Mouse (Mus musculus) adrenal gland, adult (tissue): ENCODE measurements at regions not wholly inside any gene's neighbourhood (a gene's known extent, or its start where the extent isn't known, plus 50 kb on each side); places are given as distances from the start of the nearest gene placed in this dataset.

Experiments used
- DNase-seq, 2 experiments: peaks; one replicate each; pipeline ENCODE4 v3.0.0; 2022 to 2023; ENCODE audit warnings: low spot score in 1 of 2; ENCODE audit not compliant: inconsistent age in 2 of 2

DNA sequence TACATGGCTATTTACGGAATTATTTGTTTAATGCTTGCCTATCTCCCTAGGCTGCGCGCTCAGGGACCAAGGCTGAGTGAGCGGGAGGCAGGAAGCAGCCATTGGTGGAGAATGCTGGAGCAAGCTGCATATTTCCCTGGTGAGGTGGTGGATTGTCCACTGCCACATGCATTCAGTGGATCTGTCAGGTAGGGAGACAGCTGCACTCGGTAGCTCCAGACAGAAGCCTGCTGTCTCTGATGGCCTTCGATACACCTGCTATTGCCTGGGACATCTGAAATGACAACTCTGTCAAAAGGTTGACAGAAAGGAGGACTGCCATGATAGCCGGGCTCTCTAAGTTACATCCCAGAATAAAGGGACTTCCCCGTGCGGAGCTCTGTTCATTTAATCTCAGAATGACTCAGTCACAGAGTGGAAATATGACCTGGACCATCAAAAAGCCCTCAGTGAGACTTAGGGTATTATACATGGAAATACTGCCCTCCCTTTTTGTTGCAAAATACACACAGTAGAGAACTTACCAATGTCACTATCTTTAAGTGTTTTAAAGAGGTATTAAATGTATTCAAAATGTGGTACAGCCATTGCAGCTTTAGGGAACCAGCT, 201.5 kb downstream of the Hhipl2 start:
- DNase-seq = no peak

DNA sequence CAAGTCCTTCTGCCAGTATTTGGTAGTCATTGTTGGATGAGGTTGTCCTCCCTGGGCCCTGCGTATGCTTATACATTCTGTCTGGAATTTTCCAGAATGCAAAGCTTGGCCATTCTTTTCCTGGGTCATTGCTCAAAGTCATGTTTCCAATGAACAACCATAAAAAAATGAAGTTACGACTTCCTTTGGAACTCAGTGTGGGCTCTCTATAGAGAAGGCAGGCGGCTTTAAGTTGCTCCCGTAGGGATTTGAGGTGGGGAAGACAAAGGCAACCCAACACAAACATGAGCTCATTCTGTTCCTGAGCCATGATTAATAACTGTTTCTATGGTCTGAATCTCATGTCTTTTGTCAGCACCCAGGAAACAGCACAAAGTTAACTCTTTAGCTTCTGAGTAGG, 204.3 kb downstream of the Hhipl2 start:
- DNase-seq = no peak

DNA sequence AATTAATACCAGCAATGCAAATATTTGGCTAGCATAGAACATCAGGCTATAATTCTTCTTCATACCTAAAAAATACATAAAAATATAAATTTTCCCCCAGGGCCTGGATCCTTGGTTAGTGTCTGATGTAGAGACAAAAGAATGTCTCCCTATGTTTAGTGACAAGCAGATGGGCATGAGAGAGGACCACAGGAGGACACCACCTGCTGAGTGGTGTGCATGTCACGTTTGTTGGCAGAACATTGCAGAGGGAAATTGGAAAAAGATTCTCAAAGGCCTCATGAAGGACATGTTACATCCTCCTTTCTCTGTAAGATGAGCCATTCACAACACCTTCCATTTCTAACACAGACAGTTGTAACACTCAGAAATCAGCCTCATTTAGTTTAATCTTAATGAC, 206.3 kb downstream of the Hhipl2 start:
- DNase-seq = no peak

DNA sequence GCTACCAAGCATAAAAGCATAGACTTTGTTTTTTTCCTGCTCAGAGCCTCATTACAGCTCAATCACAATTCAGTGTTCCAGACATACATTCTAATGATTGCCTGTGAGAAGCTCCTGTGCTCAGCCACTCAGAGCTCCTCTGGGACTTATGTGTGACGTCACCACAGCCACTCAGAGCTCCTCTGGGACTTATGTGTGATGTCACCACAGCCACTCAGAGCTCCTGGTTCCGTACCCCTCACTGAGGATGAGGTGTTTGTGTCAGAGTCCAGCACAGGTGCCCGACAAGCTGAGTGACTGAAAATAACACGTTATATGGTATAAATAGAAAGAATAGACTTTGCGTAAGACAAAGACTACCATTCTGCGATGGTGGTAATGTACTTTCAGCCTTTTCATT, 215.8 kb downstream of the Hhipl2 start:
- DNase-seq = no peak

DNA sequence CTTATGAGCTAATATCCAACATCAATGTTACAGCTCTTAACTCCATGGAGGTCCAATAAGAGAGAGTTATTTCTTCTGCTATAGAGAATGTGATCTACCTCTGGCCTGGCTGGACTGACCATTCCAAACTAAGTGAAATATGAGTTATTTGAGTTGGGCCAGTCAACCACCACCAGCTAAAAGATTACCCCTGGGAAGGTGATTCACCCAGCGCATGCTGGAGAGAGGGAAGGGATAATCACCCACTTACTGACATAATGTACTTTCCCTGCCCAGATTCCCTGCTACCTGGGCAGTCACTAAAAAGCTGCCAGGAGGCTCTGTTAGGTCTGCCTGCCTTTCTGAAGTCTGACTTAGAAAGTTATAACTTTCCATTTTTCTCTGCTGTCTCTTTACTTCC, 216.8 kb downstream of the Hhipl2 start:
- no peak for DNase-seq

DNA sequence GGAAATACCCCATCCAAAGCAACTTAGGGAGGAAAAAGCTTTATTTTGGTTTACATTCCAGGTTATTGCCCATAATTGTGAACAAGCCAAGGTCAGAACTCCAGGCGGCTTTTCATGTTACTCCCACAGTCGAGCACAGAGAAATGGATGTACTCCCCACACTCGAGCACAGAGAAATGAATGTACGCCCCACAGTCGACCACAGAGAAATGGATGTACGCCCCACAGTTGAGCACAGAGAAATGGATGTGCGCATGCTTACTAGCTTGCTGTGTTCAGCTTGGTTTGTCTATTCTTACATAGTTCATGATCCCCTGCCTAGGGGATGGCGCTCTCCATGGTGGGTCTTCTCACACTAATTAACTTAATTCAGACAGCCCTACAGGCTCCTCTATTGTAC, 219.2 kb downstream of the Hhipl2 start:
- DNase-seq = no peak

DNA sequence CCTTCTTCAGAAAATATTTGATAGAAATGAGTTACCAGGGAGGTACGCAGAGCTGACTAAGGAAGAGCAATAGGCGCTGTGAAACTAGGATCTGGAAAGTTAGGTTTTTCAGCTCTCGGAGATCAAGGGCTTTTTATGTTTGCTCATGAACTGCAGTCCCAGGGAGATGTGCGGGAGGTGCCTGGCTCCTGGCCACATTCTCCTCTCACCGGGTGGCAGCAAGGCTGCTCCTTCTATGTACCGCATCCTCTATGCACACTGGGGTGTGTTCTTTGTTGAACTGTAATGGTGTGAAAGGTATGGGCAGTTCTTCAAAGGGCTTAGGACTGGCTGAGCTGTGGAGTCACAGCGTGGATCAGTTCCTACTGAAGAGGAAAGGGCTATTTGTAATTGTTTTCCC, 221.3 kb downstream of the Hhipl2 start:
- no peak for DNase-seq

DNA sequence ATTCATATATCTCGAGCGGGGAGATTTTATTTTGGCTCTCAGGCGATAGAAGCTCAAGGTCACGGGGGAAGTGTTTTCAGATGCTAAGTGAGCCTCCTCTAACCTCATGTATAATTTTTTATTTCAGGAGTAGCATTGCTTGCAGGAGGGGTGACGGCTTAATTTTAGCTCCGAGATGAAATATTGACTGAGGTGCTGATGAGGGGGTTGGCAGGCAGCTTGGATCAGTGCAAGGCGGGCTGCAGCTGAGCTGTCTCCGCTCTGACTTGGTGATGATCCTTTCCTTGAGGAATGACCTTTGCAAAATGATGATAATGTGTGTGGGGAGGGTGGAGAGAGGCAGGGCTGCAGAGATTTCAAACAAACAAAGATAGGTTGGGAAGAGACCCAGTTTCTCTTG, 222.6 kb downstream of the Hhipl2 start:
- peak in 1 of 2 experiments; percentile 56 for DNase-seq

DNA sequence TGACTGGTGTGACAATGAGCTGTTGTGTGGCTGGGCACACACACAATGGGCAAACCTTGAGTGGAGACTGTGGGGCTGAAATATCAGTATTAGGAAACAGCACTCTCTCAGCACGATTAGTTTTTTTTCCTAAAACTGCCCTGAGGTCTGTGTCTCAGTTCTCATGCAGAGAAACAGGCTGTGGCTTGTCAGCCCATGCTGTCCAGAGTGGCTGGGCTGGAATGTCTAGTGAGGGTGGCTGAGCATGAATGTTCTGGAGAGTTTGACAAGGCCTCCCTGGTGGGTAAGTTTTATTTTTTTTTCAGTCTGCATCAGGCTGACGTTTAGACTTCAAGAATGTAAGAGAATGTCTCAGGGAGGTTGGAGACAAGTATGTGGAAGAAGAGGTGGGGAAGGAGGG, 226.0 kb downstream of the Hhipl2 start:
- DNase-seq = no peak

DNA sequence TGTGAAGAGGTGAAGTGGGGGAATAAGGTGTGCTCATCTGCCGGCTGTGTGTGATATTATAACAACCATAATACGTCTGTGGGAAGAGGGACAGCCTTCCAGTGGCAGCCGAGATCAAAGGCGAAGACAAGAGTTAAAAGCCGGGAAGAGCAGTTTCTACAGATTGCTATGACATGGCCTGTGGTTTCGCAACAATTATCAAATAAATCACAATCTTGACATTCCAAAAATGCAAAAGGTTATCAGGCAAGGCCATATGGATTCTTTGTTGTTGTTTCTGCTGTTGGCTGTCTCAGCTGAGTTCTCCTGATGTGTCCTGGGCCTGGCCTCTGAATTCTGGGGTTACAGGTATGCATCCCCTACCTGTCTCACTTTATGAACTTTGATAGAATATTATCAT, 235.9 kb downstream of the Hhipl2 start:
- peak; percentile 24 to 85 for DNase-seq

DNA sequence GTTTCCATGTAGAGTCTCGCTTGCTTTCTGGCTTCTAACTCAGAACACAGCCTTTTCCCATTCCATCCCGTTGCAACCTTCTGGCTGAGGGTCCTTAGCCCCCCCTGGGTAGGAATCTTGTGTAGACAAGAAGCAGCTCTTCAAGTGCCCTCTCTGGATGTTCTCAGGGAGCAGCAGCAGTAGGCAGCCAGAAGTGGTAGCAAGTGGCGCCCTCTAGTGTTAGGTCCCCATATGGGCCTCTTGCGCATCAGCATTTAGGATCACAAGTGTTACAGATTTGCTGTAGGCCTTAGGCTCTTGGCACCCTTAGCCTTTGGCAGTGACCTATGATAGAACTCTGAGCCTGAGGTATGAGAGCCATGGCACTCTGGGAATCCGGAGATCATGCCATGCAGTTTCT, 239.0 kb downstream of the Hhipl2 start:
- peak; percentile 43 to 83 for DNase-seq

DNA sequence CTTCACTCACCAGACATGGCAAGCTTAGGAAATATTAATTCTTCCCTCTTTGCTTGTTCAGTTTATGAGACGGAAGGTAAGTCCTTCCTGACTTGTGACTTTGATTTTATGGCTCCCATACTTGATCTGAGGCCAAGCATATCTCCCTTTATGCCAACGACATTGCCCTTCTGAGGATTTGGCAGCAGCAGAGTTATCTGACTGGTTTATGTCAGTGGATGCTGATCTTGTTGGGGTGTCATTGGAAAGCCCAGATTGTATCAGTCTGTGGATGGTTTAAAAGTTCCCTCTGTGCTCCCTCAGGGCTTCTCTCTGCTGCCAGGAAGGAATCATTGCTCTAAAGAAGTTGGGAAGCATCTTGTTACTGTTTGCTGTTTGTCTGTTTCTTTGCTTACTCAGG, 242.5 kb downstream of the Hhipl2 start:
- DNase-seq = no peak

DNA sequence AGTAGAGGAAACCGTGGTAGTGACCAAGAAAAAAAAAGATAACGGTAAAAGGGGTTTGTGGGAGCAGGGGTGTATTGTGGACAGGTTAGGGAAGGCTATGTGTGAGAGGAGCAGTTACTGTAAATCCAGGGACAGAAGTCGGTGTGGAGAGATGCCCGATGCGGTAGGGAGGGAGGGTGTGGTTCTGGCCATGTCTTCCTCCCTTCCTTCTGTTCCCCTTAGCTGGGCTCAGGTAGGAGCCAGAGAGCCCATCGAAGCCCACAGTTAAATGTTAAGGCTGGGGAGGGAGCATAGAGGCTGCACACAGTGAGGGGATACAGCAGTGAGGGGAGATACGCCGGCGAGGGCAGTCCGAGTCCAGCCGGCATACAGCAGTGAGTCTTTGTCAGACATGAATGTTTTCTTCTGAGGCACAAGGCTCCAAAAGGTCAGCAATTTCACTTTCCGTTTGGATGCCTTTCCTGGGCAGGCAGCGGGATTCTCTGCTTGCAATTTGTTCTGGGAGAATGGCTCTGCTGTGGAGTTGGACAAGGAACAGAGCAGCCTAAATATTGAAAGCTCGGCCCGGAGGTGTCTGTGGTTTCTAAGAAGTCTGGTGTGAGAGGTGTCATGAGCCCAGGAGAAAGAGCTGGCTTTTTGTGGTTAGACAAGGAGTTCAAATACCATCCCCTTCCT, 244.5 kb downstream of the Hhipl2 start:
- no peak for DNase-seq

DNA sequence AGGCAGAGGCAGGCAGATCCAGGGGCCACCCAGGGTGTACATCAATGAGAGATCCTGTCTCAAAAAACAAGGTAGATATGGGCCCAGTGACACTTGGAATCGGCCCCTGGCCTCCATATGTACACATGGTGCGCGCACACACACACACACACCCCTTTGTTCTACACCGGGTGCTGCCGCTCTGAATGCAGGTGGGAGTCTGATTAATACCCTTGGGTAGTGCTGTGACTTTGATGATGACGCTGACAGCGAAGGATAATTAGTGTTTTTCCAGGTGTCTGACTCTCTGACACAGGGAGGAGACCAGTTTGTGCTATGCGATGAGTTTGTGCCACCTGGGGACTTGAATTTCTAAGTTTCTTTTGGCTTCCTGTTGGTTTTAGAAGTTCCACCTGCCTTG, 251.3 kb downstream of the Hhipl2 start:
- no peak for DNase-seq

DNA sequence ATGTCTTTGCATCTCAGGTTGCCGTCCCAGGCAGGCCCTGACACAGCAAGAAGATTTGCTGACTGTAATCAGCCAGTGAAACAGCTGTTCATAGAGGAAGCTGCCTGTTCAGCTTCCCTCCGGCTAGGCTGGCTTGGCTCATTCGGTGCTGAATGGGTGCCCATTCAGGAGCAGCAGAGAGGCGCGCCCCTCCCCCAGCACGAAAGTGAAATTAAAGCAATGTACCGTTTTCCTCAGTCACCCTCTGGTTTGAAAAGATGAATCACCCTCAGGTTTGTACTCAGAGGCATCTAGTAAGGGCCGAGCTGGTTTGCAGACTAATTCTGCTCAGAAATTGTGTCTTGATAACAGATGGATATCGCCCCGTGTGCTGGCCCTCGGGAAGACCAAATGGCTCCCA, 251.7 kb downstream of the Hhipl2 start:
- peak; percentile 31 to 55 for DNase-seq

DNA sequence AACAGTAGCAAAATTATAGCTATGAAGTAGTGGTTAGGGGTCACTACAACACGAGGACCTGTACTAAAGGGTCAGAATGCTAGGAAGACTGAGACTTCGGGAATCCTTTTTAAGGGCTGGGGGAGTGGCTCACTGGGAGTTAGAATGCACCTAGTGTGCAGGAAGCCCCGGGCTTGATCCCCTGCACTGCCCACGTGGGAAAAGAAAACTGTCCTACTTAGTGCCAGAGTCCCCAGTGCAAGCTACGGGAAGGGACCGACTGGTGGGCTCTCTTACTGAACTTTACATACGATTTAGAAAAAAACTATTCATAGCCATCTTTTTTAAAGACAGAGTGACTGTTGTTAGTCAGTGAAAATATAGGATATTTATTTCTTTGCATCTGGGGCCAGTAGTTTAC, 252.5 kb downstream of the Hhipl2 start:
- no peak for DNase-seq

DNA sequence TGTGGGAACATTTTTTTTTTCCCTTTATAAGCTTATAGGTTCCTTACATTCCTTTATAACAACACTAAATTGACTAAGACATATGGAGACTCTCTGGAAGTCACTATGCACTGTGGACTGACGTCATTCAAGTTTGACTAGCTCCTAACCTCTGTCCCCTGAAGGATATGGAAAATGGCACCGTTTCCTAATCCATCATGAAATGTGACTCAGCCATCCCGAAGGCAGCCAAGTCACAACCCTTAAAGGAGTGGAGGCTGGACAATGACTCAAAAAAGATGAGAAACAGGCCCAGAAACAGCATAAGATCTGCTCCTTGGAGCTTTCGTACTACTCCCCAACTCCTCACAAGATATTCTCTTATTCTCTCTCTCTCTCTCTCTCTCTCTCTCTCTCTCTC, 253.5 kb downstream of the Hhipl2 start:
- peak; percentile 47 to 79 for DNase-seq

DNA sequence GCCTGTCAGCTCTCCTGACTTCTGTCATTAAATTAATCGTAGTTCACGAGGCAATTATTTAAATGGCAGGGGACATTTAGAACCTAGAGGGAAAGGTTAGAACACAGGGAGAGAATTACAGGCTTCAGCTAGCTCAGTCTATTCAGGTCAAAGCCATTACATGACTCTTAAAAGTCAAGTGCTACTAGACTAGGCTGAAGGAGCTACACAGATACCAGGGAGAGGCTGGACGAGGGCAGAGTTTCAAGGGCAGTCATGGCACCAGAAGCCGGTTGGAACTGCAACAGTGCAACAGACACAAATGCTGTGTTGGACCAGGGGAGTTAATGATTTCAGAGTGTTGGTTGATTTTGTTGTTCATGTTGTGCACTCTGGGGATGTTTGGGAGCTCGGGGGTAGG, 254.5 kb downstream of the Hhipl2 start:
- no peak for DNase-seq

DNA sequence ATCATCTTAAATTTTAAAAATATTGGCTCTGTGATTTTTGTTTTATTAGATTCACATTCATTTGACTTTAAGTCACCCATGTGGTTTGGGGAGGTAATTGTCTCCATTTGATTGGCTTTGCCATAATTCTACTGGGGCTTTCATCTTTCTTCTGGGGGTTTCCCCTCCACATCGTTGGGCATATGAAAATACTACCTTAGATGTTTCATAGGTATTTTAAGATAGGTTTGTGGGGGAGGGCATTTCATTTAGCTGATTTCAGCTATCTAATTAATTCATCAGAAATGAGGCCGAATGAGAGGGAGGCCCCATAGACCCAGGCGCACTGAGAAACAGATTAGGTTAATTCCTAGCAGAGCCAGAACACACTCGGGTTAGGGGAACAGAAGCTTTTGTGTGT, 259.6 kb downstream of the Hhipl2 start:
- DNase-seq = no peak

DNA sequence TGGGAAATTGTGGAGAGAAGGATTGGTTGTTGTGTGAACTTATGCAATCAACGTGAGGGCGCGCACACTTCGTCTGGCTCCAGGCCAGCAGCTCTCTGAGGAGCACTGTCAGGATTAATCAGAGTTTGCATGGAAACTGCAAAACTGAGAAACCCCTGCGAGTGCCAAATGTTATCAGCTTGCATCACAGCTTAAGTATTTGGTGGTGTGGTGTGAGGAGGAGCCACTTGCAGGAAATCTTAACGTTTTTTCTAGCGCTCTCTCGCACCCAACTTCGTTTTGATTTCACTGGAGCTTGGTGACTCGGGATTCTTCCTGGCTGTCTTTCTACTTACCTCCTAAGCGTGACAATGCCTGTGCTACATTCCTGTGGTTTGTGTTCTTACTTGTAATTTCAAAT, 261.9 kb downstream of the Hhipl2 start:
- DNase-seq = peak; percentile 30 to 67

DNA sequence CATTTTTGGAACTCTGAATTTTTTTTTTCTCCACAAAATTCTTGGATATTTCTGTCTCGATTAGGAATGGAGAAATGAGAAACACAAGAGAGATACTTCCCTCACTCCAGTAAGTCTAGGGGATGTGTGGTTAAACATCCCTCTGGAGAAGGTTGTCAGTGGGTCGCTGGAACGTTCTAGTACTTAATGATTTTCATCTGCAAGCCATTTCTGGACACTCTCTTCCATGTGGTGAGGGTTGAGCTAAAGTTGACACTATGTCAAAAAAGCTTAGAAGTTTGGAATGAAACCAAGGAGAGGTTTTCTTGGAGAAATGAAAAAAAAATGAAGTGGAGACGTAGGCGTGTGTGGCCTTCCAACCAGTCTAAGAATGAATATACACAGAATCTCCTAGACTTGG, 268.0 kb downstream of the Hhipl2 start:
- no peak for DNase-seq

DNA sequence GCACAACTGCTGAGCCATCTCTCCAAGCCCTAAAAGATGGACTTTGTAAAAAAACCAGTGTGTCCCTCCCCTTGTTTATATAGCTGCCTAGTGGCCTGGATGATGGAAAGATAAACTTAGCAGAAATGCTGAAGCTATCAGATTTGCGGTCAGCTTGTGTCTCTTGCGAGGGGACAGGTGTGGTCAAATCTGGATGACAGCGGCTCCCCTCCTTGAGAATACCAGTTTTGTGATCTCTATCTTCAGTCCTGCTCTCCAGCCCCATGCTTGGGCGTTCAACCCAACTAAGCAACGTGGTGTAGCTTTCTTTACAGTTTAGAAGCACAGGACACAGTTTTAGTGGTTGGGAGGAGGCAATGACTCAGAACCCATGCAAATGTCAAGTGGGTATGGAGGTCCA, 274.7 kb downstream of the Hhipl2 start:
- DNase-seq = no peak

DNA sequence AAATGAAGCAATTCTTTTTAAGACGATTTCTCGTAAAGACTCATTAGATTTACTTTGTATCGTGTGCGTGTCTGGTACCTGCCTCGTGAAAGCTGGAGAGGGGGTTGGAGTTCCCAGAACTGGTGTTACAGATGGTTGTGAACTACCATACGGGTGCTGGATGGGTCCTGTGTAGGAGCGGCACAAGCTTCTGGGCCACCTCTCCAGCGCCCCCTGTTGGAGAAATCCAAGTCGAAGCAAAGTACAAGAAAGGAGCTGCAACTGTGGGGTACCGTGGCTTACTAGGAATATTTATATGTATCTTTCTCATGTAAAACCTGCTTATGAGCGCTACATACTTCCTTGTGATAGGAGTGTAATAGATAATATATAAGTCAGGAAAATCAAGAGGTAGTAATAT, 281.3 kb downstream of the Hhipl2 start:
- DNase-seq = peak; percentile 16 to 59
